Mouse (Mus musculus): Measurements from ENCODE around the gene Lrrc8d. TPM values are rescaled to one million over a fixed set of nuclear protein-coding genes. Genes with fewer than 3 reads are reported as not detected.

The Lrrc8d gene
- total and polyA plus RNA-seq, 2 experiments from 2014 or later = 16.8 to 37.2 TPM

- H3K9ac ChIP-seq = no peak overlapping the region
- H3K9me3 ChIP-seq (ENCODE audit: low read length) = no peaks in the 10 kb centered on the region
- no peak overlapping the region for H3K4me3 ChIP-seq (ENCODE audit: low read depth, low read length)
- no peaks in the 10 kb centered on the region for H3K27me3 ChIP-seq (ENCODE audit: insufficient read depth, low read length)
- peaks cover 19% of the 10 kb centered on the region for H3K4me1 ChIP-seq (ENCODE audit: insufficient read depth)
- no peak overlapping the region for H3K27ac ChIP-seq (ENCODE audit: low read depth, low read length)
- 86% methylated on average over 9 of the region's 9 CpGs for WGBS
- H3K36me3 ChIP-seq (ENCODE audit: insufficient read depth) = no peaks in the 10 kb centered on the region; the same call in none of the 2 replicates
- H3K4me2 ChIP-seq (ENCODE audit: low read depth) = no peak overlapping the region
- no peak for TF ChIP-seq CTCF (IDR thresholded peaks at IDR 0.05; ENCODE audit: low read depth)
- DNase-seq (no peak), ATAC-seq (no peak)
Observed at GRCm38 (mm10) chr5:105702580-105703285, 3.0 kb downstream of the Lrrc8d start.

- no peaks in the 10 kb centered on the region for H3K27me3 ChIP-seq (ENCODE audit: insufficient read depth, low read length)
- H3K36me3 ChIP-seq (ENCODE audit: insufficient read depth) = no peaks in the 10 kb centered on the region; the same call in none of the 2 replicates
- no peak overlapping the region for H3K4me3 ChIP-seq (ENCODE audit: low read depth, low read length)
- 78% methylated on average over 11 of the region's 11 CpGs for WGBS
- H3K27ac ChIP-seq (ENCODE audit: low read depth, low read length) = no peak overlapping the region
- no peak for TF ChIP-seq CTCF (IDR thresholded peaks at IDR 0.05; ENCODE audit: low read depth)
- H3K9ac ChIP-seq = no peak overlapping the region
- ATAC-seq (no peak), DNase-seq (no peak)
- no peak overlapping the region for H3K4me2 ChIP-seq (ENCODE audit: low read depth)
- H3K9me3 ChIP-seq (ENCODE audit: low read length) = no peaks in the 10 kb centered on the region
- peaks cover 19% of the 10 kb centered on the region for H3K4me1 ChIP-seq (ENCODE audit: insufficient read depth)
Observed at GRCm38 (mm10) chr5:105703286-105703655, 3.5 kb downstream of the Lrrc8d start.

- Histone ChIP-seq H3K4me2 (ENCODE audit: low read depth) (no peak overlapping the region), H3K27me3 (ENCODE audit: insufficient read depth, low read length) (no peaks in the 10 kb centered on the region), H3K9ac (no peak overlapping the region), H3K4me1 (ENCODE audit: insufficient read depth) (peaks cover 19% of the 10 kb centered on the region), H3K36me3 (ENCODE audit: insufficient read depth) (no peaks in the 10 kb centered on the region; the same call in none of the 2 replicates), H3K9me3 (ENCODE audit: low read length) (no peaks in the 10 kb centered on the region), H3K27ac (ENCODE audit: low read depth, low read length) (no peak overlapping the region), H3K4me3 (ENCODE audit: low read depth, low read length) (no peak overlapping the region)
- 37% methylated on average over 9 of the region's 9 CpGs for WGBS
- TF ChIP-seq CTCF (IDR thresholded peaks at IDR 0.05; ENCODE audit: low read depth) = no peak
- DNase-seq (peak; percentile 28), ATAC-seq (no peak)
Observed at GRCm38 (mm10) chr5:105704573-105704972, 4.8 kb downstream of the Lrrc8d start.

GRCm38 (mm10) chr5:105706635-105707034 lies 6.9 kb downstream of the Lrrc8d start:
- Histone ChIP-seq H3K27ac (ENCODE audit: low read depth, low read length) (no peak overlapping the region), H3K36me3 (ENCODE audit: insufficient read depth) (no peaks in the 10 kb centered on the region; the same call in none of the 2 replicates), H3K9me3 (ENCODE audit: low read length) (no peaks in the 10 kb centered on the region), H3K4me3 (ENCODE audit: low read depth, low read length) (no peak overlapping the region), H3K4me2 (ENCODE audit: low read depth) (no peak overlapping the region), H3K9ac (no peak overlapping the region), H3K27me3 (ENCODE audit: insufficient read depth, low read length) (no peaks in the 10 kb centered on the region), H3K4me1 (ENCODE audit: insufficient read depth) (peaks cover 12% of the 10 kb centered on the region)
- WGBS = 88% methylated on average over 11 of the region's 11 CpGs
- no peak for DNase-seq
- no peak for TF ChIP-seq CTCF (IDR thresholded peaks at IDR 0.05; ENCODE audit: low read depth)
- ATAC-seq = no peak

GRCm38 (mm10) chr5:105708276-105708675 lies 8.5 kb downstream of the Lrrc8d start:
- no peak overlapping the region for H3K4me2 ChIP-seq (ENCODE audit: low read depth)
- no peak for TF ChIP-seq CTCF (IDR thresholded peaks at IDR 0.05; ENCODE audit: low read depth)
- no peak overlapping the region for H3K4me3 ChIP-seq (ENCODE audit: low read depth, low read length)
- no peak for ATAC-seq
- 86% methylated on average over 5 of the region's 5 CpGs for WGBS
- peaks cover 12% of the 10 kb centered on the region for H3K4me1 ChIP-seq (ENCODE audit: insufficient read depth)
- no peaks in the 10 kb centered on the region; the same call in none of the 2 replicates for H3K36me3 ChIP-seq (ENCODE audit: insufficient read depth)
- H3K9me3 ChIP-seq (ENCODE audit: low read length) = no peaks in the 10 kb centered on the region
- no peak overlapping the region for H3K27ac ChIP-seq (ENCODE audit: low read depth, low read length)
- H3K9ac ChIP-seq = no peak overlapping the region
- DNase-seq = no peak
- no peaks in the 10 kb centered on the region for H3K27me3 ChIP-seq (ENCODE audit: insufficient read depth, low read length)

- H3K4me1 ChIP-seq (ENCODE audit: insufficient read depth) = no peaks in the 10 kb centered on the region
Observed at GRCm38 (mm10) chr5:105710473-105710872, 10.7 kb downstream of the Lrrc8d start.

GRCm38 (mm10) chr5:105714446-105714845 lies 14.7 kb downstream of the Lrrc8d start:
- DNase-seq (no peak), ATAC-seq (no peak)
- Histone ChIP-seq H3K27ac (ENCODE audit: low read depth, low read length) (no peak overlapping the region), H3K4me1 (ENCODE audit: insufficient read depth) (peaks cover 8% of the 10 kb centered on the region; the same call in 1 of the 2 replicates), H3K36me3 (ENCODE audit: insufficient read depth) (no peaks in the 10 kb centered on the region), H3K4me2 (ENCODE audit: low read depth) (no peak overlapping the region), H3K9me3 (ENCODE audit: low read length) (no peaks in the 10 kb centered on the region), H3K27me3 (ENCODE audit: insufficient read depth, low read length) (no peaks in the 10 kb centered on the region), H3K9ac (no peak overlapping the region), H3K4me3 (ENCODE audit: low read depth, low read length) (no peak overlapping the region)
- WGBS = 86% methylated on average over 6 of the region's 6 CpGs
- no peak for TF ChIP-seq CTCF (IDR thresholded peaks at IDR 0.05; ENCODE audit: low read depth)

More at GRCm38 (mm10) chr5:105710473-105710872, 10.7 kb downstream of the Lrrc8d start:
- Histone ChIP-seq H3K4me3 (ENCODE audit: low read depth, low read length) (no peak overlapping the region), H3K36me3 (ENCODE audit: insufficient read depth) (no peaks in the 10 kb centered on the region; the same call in 1 of the 2 replicates), H3K9me3 (ENCODE audit: low read length) (no peaks in the 10 kb centered on the region), H3K27me3 (ENCODE audit: insufficient read depth, low read length) (no peaks in the 10 kb centered on the region), H3K4me2 (ENCODE audit: low read depth) (no peak overlapping the region), H3K9ac (no peak overlapping the region), H3K27ac (ENCODE audit: low read depth, low read length) (no peak overlapping the region)
- TF ChIP-seq CTCF (IDR thresholded peaks at IDR 0.05; ENCODE audit: low read depth) = no peak
- WGBS = 94% methylated on average over 7 of the region's 7 CpGs
- no peak for ATAC-seq
- DNase-seq = no peak
